Mouse (Mus musculus): Measurements from ENCODE around the gene Strn. TPM values are rescaled to one million over a fixed set of nuclear protein-coding genes. Genes with fewer than 3 reads are reported as not detected.

The Strn gene
- polyA plus RNA-seq, 1 experiment = 5.6 TPM

DNA sequence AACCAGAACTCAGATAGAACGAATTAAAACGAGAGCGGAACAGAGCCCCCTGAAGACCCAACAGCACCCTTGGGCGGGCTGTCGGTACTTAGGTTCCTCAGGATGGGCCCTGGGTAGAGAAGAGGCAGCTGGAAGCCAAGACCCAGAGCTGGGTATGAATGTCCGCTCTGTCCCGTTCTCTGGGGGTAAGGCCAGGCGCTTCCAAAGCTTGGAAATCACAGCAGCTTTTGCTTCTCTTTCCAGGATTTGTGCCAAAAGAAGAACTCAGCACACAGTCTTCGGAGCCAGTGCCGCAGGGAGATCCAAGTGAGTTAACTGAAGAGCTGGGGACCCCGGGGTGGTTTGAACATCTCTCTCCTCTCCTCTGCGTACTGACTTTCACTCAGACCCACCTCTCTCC is 135.4 kb downstream of the Strn start:
- WGBS = 86% methylated on average over 12 of the region's 12 CpGs
- no peaks in the 10 kb centered on the region for H3K36me3 ChIP-seq (ENCODE audit: control insufficient read depth, insufficient read depth, low read length)

GRCm38 (mm10) chr17:78601042-78601441 is 136.0 kb downstream of the Strn start:
- H3K27ac ChIP-seq (ENCODE audit: insufficient read depth, low read depth, low read length) = no peak overlapping the region
- H3K4me1 ChIP-seq (ENCODE audit: control insufficient read depth, insufficient read depth, insufficient read length, low read length) = no peaks in the 10 kb centered on the region
- H3K4me3 ChIP-seq (ENCODE audit: low read depth, low read length) = no peak overlapping the region
- no peaks in the 10 kb centered on the region for H3K27me3 ChIP-seq (ENCODE audit: control insufficient read depth, insufficient read depth, low read length)
- WGBS = 48% methylated on average over 6 of the region's 6 CpGs
- TF ChIP-seq CTCF (IDR thresholded peaks at IDR 0.05; ENCODE audit: extremely low read depth, insufficient read length, insufficient replicate concordance, low read depth, low read length) (no peak), POLR2A (IDR thresholded peaks at IDR 0.05; ENCODE audit: low read depth, low read length) (no peak)
- H3K36me3 ChIP-seq (ENCODE audit: control insufficient read depth, insufficient read depth, low read length) = no peaks in the 10 kb centered on the region

More for the DNA sequence above, 135.4 kb downstream of the Strn start:
- Histone ChIP-seq H3K27ac (ENCODE audit: insufficient read depth, low read depth, low read length) (no peak overlapping the region), H3K4me3 (ENCODE audit: low read depth, low read length) (no peak overlapping the region), H3K27me3 (ENCODE audit: control insufficient read depth, insufficient read depth, low read length) (no peaks in the 10 kb centered on the region), H3K4me1 (ENCODE audit: control insufficient read depth, insufficient read depth, insufficient read length, low read length) (no peaks in the 10 kb centered on the region)
- TF ChIP-seq CTCF (IDR thresholded peaks at IDR 0.05; ENCODE audit: extremely low read depth, insufficient read length, insufficient replicate concordance, low read depth, low read length) (no peak), POLR2A (IDR thresholded peaks at IDR 0.05; ENCODE audit: low read depth, low read length) (no peak)

Other genes starting within 250 kb of the Strn start
- gene Vit, start 229.1 kb downstream of the Strn start, polyA plus RNA-seq (2012; rRNA removed) = 0.11 and 0.29 TPM in 2 replicates
- 4.8 and 9.6 TPM in 2 replicates for gene Heatr5b, start 98.2 kb upstream of the Strn start, polyA plus RNA-seq (2012; rRNA removed)
- 4.6 and 6.5 TPM in 2 replicates for gene Gpatch11, start 98.4 kb upstream of the Strn start, polyA plus RNA-seq (2012; rRNA removed)
- gene Eif2ak2, start 145.4 kb upstream of the Strn start, polyA plus RNA-seq (2012; rRNA removed) = 0.77 and 2.6 TPM in 2 replicates
- gene Sult6b1, start 169.8 kb upstream of the Strn start, polyA plus RNA-seq (2012; rRNA removed) = not detected in 2 replicates
- 0.85 and 3.9 TPM in 2 replicates for gene Cebpzos, start 179.3 kb upstream of the Strn start, polyA plus RNA-seq (2012; rRNA removed)
- 0.34 and 1.0 TPM in 2 replicates for gene Cebpz, start 199.9 kb upstream of the Strn start, polyA plus RNA-seq (2012; rRNA removed)
- 1.2 and 2.5 TPM in 2 replicates for gene Ndufaf7, start 199.9 kb upstream of the Strn start, polyA plus RNA-seq (2012; rRNA removed)